Mouse (Mus musculus) bone marrow, adult 2 months (tissue): ENCODE measurements at regions not wholly inside any gene's neighbourhood (a gene's known extent, or its start where the extent isn't known, plus 50 kb on each side); places are given as distances from the start of the nearest gene placed in this dataset.
A peak's percentile ranks its signal among the peaks of the same experiment; 100 is the strongest.

Experiments
- H3K27ac ChIP-seq: fragments of 200-500 bp; 2 replicates; pipeline ENCODE4 v1.5.1; 2012; ENCODE audit warnings: low read depth, mild to moderate bottlenecking, control low read depth, inconsistent platforms, low read length; ENCODE audit not compliant: control insufficient read depth, poor library complexity, insufficient read depth
- H3K4me1 ChIP-seq: fragments of 200-500 bp; 2 replicates; pipeline ENCODE4 v1.6.1; 2011; ENCODE audit warnings: low read length; ENCODE audit not compliant: control insufficient read depth, insufficient read depth
- H3K4me3 ChIP-seq: fragments of 200-500 bp; replicated peaks from 2 replicates; pipeline ENCODE3; 2011; ENCODE audit warnings: mild to moderate bottlenecking, low read depth, low read length, control low read depth; ENCODE audit not compliant: control insufficient read depth
- CTCF ChIP-seq: fragments of 200-500 bp; IDR thresholded peaks from 2 replicates; pipeline ENCODE4 v1.5.1; 2011; ENCODE audit warnings: low read length, control low read depth; ENCODE audit not compliant: control insufficient read depth, insufficient read depth
- POLR2A ChIP-seq: fragments of 200-500 bp; IDR thresholded peaks from 2 replicates; pipeline ENCODE4 v1.6.1; 2011; ENCODE audit warnings: low read depth, mild to moderate bottlenecking, control low read depth, low read length, borderline replicate concordance; ENCODE audit not compliant: control insufficient read depth
- WGBS: fragments of 180-500 bp; shearing (Covaris S2); methylation state at CpG from one replicate; pipeline ENCODE4 v1.1.7; 2018; 5-methylcytosine and 5-hydroxymethylcytosine counted together

- TF ChIP-seq CTCF = no peak
- no peak for TF ChIP-seq POLR2A
- Histone ChIP-seq H3K4me1 (peaks cover 1% of the 10 kb centered on the region), H3K27ac (no peak overlapping the region), H3K4me3 (no peak overlapping the region)
- WGBS = 47% methylated on average over 9 of the region's 9 CpGs
Observed at GRCm38 (mm10) chr5:119199906-119200305, 470.6 kb upstream of the Tbx3 start.

GRCm38 (mm10) chr5:119201251-119201650 lies 469.2 kb upstream of the Tbx3 start:
- TF ChIP-seq POLR2A (no peak), CTCF (no peak)
- Histone ChIP-seq H3K27ac (no peak overlapping the region), H3K4me3 (no peak overlapping the region), H3K4me1 (peaks cover 1% of the 10 kb centered on the region)
- WGBS = 69% methylated on average over 8 of the region's 8 CpGs

GRCm38 (mm10) chr5:119204736-119205135 lies 465.7 kb upstream of the Tbx3 start:
- TF ChIP-seq CTCF = no peak
- 53% methylated on average over 2 of the region's 2 CpGs for WGBS
- peaks cover 1% of the 10 kb centered on the region for H3K4me1 ChIP-seq
- no peak overlapping the region for H3K27ac ChIP-seq
- no peak overlapping the region for H3K4me3 ChIP-seq

GRCm38 (mm10) chr5:119208077-119208476 lies 462.4 kb upstream of the Tbx3 start:
- no peak overlapping the region for H3K4me3 ChIP-seq
- 87% methylated on average over 13 of the region's 13 CpGs for WGBS
- H3K27ac ChIP-seq = no peak overlapping the region
- H3K4me1 ChIP-seq = no peaks in the 10 kb centered on the region
- no peak for TF ChIP-seq CTCF
- no peak for TF ChIP-seq POLR2A

GRCm38 (mm10) chr5:119213196-119213595 lies 457.3 kb upstream of the Tbx3 start:
- TF ChIP-seq CTCF (no peak), POLR2A (no peak)
- 44% methylated on average over 4 of the region's 4 CpGs for WGBS
- no peak overlapping the region for H3K4me3 ChIP-seq
- H3K4me1 ChIP-seq = no peaks in the 10 kb centered on the region
- H3K27ac ChIP-seq = no peak overlapping the region

GRCm38 (mm10) chr5:119213692-119214357 lies 456.6 kb upstream of the Tbx3 start:
- TF ChIP-seq POLR2A = no peak
- no peak for TF ChIP-seq CTCF
- Histone ChIP-seq H3K27ac (no peak overlapping the region), H3K4me1 (no peaks in the 10 kb centered on the region), H3K4me3 (no peak overlapping the region)
- WGBS = 29% methylated on average over 7 of the region's 7 CpGs

DNA sequence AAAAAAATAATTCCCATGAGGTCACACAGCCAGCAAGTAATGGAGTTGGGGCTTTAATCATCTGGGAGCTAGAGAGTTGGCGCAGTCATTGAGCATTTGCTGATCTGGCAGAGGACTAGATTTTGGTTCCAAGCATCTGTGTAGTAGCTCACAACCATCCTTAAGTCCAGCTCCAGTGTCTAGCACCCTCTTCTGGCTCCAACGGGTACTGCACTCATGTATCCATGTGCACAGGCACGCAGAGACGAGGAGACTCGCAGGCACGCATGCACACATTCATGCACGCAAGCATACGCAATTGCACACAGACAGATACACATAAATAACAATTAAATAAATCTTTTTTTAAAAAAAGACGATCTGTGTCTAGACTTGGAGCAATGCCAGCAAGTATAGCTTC lies 455.5 kb upstream of the Tbx3 start:
- H3K4me3 ChIP-seq = no peak overlapping the region
- no peak for TF ChIP-seq POLR2A
- TF ChIP-seq CTCF = peak; percentile 32; the same call in 1 of the 2 replicates
- no peaks in the 10 kb centered on the region for H3K4me1 ChIP-seq
- H3K27ac ChIP-seq = no peak overlapping the region
- WGBS = 84% methylated on average over 9 of the region's 9 CpGs

DNA sequence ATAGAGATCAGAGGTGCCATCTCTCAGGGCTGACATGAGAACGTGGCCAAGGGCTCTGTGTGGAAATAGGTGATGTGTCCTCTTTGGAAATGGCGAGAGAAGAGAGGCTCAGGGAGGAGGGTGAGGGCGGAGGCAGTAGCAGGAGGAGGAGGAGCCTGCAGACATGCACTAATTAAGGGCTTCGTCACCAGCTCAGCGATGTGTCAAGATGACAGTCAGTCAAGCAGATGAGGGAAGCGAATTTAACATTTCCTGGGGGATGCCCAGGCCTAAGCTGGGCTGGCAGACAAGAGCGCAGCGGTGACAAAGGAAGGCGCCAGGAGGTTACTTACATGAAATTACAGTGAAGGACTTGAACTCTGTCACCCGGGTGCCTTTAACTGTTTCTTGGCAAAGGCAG lies 455.1 kb upstream of the Tbx3 start:
- Histone ChIP-seq H3K27ac (no peak overlapping the region), H3K4me3 (no peak overlapping the region), H3K4me1 (no peaks in the 10 kb centered on the region)
- 79% methylated on average over 10 of the region's 10 CpGs for WGBS
- TF ChIP-seq POLR2A (no peak), CTCF (no peak)

GRCm38 (mm10) chr5:119216146-119216545 lies 454.3 kb upstream of the Tbx3 start:
- TF ChIP-seq POLR2A (no peak), CTCF (no peak)
- H3K4me3 ChIP-seq = no peak overlapping the region
- 56% methylated on average over 3 of the region's 3 CpGs for WGBS
- H3K4me1 ChIP-seq = no peaks in the 10 kb centered on the region
- H3K27ac ChIP-seq = no peak overlapping the region
